ENCODE assay signal across 10 mouse cellular contexts in genomic region chr1:126801706-126802105, GRCm38 (mm10). TPM values are rescaled to one million over a fixed set of nuclear protein-coding genes. Genes with fewer than 3 reads are reported as not detected.
DNase-seq lines count a peak whose midpoint lies in the region; ATAC-seq and TF ChIP-seq lines count a peak whose summit lies in the region.
"Had no signal": no experiment of that assay in that cellular context is flagged by ENCODE, and none has a peak within 500 bp of the region (broad histone marks: within the 10 kb centered on the region; RNA-seq: fewer than 3 reads in every experiment).

No protein-coding gene starts in this region.

- WGBS in intestine, embryonic 16.5 days: 39% methylated on average over 8 of the region's 8 CpGs
- WGBS in intestine, embryonic 15.5 days: 33% methylated on average over 8 of the region's 8 CpGs
- WGBS in forebrain, postnatal 0 days: 33% methylated on average over 8 of the region's 8 CpGs

- H3K27me3 ChIP-seq in intestine, embryonic 16.5 days (replicated peaks; ENCODE audit: control insufficient read depth, insufficient read depth, low read length): no peaks in the 10 kb centered on the region
- H3K27me3 ChIP-seq in intestine, embryonic 15.5 days (replicated peaks): no peaks in the 10 kb centered on the region
- H3K27me3 ChIP-seq in forebrain, postnatal 0 days (ENCODE audit: insufficient read depth, low read length): no peaks in the 10 kb centered on the region

- no peak for TF ChIP-seq POLR2A in brain, embryonic 14.5 days (IDR thresholded peaks at IDR 0.05; ENCODE audit: borderline replicate concordance, extremely low read depth, insufficient read depth, insufficient read length, poor library complexity, severe bottlenecking)

- peak; percentile 50; the same call in 1 of the 2 replicates for ATAC-seq in intestine, embryonic 16.5 days
- ATAC-seq in intestine, embryonic 15.5 days: no peak
- ATAC-seq in forebrain, postnatal 0 days: peak; percentile 80
- ATAC-seq in erythroblast, adult 5-6 weeks (replicated peaks; ENCODE audit: low FRiP score, poor library complexity, severe bottlenecking): no peak

- no peak for TF ChIP-seq CTCF in brain, embryonic 14.5 days (IDR thresholded peaks at IDR 0.05; ENCODE audit: borderline replicate concordance, extremely low read depth, insufficient read depth, insufficient read length)
- TF ChIP-seq CTCF in forebrain, postnatal 0 days (IDR thresholded peaks at IDR 0.05; ENCODE audit: low read depth): no peak

- H3K9ac ChIP-seq in intestine, embryonic 16.5 days (ENCODE audit: low read depth, low read length): no peak overlapping the region
- H3K9ac ChIP-seq in intestine, embryonic 15.5 days: no peak overlapping the region
- no peak overlapping the region for H3K9ac ChIP-seq in forebrain, postnatal 0 days

- no peak overlapping the region for H3K27ac ChIP-seq in intestine, embryonic 16.5 days (ENCODE audit: low read length)
- no peak overlapping the region for H3K27ac ChIP-seq in intestine, embryonic 15.5 days
- H3K27ac ChIP-seq in forebrain, postnatal 0 days (ENCODE audit: low read depth, low read length): 0 out of 2 replicates have a peak overlapping the region, but pooled peaks have one; percentile 1

- H3K4me3 ChIP-seq in intestine, embryonic 16.5 days (ENCODE audit: low read length): no peak overlapping the region
- no peak overlapping the region for H3K4me3 ChIP-seq in intestine, embryonic 15.5 days (replicated peaks)
- no peak overlapping the region for H3K4me3 ChIP-seq in forebrain, postnatal 0 days (ENCODE audit: low read depth, low read length)

- intact Hi-C loops in heart, postnatal 14 days (cut with DNase I): loop anchor here (5.0 kb wide), 1 partner anchor 319 kb away; no protein-coding TSS in a partner anchor

- 0 out of 2 replicates have a peak, but pooled peaks cover 3% of the 10 kb centered on the region for H3K4me1 ChIP-seq in intestine, embryonic 16.5 days (ENCODE audit: control insufficient read depth, insufficient read depth, low read length)
- H3K4me1 ChIP-seq in intestine, embryonic 15.5 days (replicated peaks): no peaks in the 10 kb centered on the region
- 0 out of 2 replicates have a peak, but pooled peaks cover 4% of the 10 kb centered on the region for H3K4me1 ChIP-seq in forebrain, postnatal 0 days (ENCODE audit: insufficient read depth)

- H3K4me2 ChIP-seq in intestine, embryonic 16.5 days (ENCODE audit: low read depth, low read length): no peak overlapping the region
- H3K4me2 ChIP-seq in intestine, embryonic 15.5 days (replicated peaks): no peak overlapping the region
- H3K4me2 ChIP-seq in forebrain, postnatal 0 days (ENCODE audit: low read depth): no peak overlapping the region

- peak; percentile 43 for DNase-seq in brain, embryonic 14.5 days (ENCODE audit: low read depth)
- peak; percentile 58 for DNase-seq in forebrain, postnatal 0 days
- DNase-seq in heart, postnatal 14 days: peak; percentile 53
- DNase-seq in left cerebral cortex, adult 18-20 months (ENCODE audit: low spot score in 2 of 2): no peak
- DNase-seq: embryo, embryonic 11 days; thymus, adult 2 months had no signal

- no peaks in the 10 kb centered on the region for H3K36me3 ChIP-seq in intestine, embryonic 16.5 days (ENCODE audit: control insufficient read depth, insufficient read depth, low read length)
- no peaks in the 10 kb centered on the region for H3K36me3 ChIP-seq in intestine, embryonic 15.5 days
- H3K36me3 ChIP-seq in forebrain, postnatal 0 days (ENCODE audit: insufficient read depth): no peaks in the 10 kb centered on the region

- H3K9me3 ChIP-seq in intestine, embryonic 16.5 days (ENCODE audit: control insufficient read depth, low read length): no peaks in the 10 kb centered on the region
- no peaks in the 10 kb centered on the region for H3K9me3 ChIP-seq in intestine, embryonic 15.5 days
- no peaks in the 10 kb centered on the region for H3K9me3 ChIP-seq in forebrain, postnatal 0 days (ENCODE audit: low read length)

RNA-seq across cellular contexts. Expression of gene Nckap5, which starts 28.9 kb away (rescaled TPM):
- 11.5 and 12.6 TPM in 2 replicates for polyA plus RNA-seq in intestine, embryonic 16.5 days (2015; fragmentation: Nextera tagmentation; extraction: Ambion mirVana)
- 11.4 TPM in 2 replicates for polyA plus RNA-seq in intestine, embryonic 15.5 days (2015; fragmentation: Nextera tagmentation; extraction: Ambion mirVana)
- 11.7 and 13.9 TPM in 2 replicates for polyA plus RNA-seq in brain, embryonic 14.5 days (2012; rRNA removed)
- 9.3 and 11.4 TPM in 2 replicates for total RNA-seq in forebrain, postnatal 0 days (2014; rRNA removed)
- 6.9 and 10.2 TPM in 2 replicates for polyA plus RNA-seq in forebrain, postnatal 0 days (2015; fragmentation: Nextera tagmentation; extraction: Ambion mirVana)
- 10 to 100 TPM in 1 of 2 experiments, 1 to 10 TPM in 1; 9.6 to 13.1 TPM for total RNA-seq in heart, postnatal 14 days (2021)
- total RNA-seq in erythroblast, adult 5-6 weeks (2015; ENCODE audit: low replicate concordance): 0.19 TPM in 1 of 2 replicates, not detected in the other
- total RNA-seq in erythroblast, adult 5-6 weeks (2017; ENCODE audit: low replicate concordance): 1.7 TPM in 1 of 2 replicates, not detected in the other
- total RNA-seq in left cerebral cortex, adult 18-20 months (2021): 1 to 10 TPM; 2.5 to 3.6 TPM
- total RNA-seq: megakaryocyte-erythroid progenitor cell, adult 5-6 weeks had no signal

Comparison
In these comparisons a context has a peak if more than half of its experiments do, and no peak if none do; other contexts are left out.
1. ATAC-seq: peak in intestine, embryonic 16.5 days (single experiment) and forebrain, postnatal 0 days (single experiment); none in intestine, embryonic 15.5 days (single experiment) and erythroblast, adult 5-6 weeks (single experiment).
2. DNase-seq: peak in brain, embryonic 14.5 days (single experiment), forebrain, postnatal 0 days (single experiment) and heart, postnatal 14 days (2 of 2); none in left cerebral cortex, adult 18-20 months (0 of 2).